Mouse (Mus musculus): ENCODE measurements around the gene Tmc2. TPM values are rescaled to one million over a fixed set of nuclear protein-coding genes. Genes with fewer than 3 reads are reported as not detected.
A peak's percentile ranks its signal among the peaks of the same experiment; 100 is the strongest.

Tmc2 gene
- polyA plus RNA-seq, 1 experiment = not detected

- WGBS = 79% methylated on average over 2 of the region's 2 CpGs
- no peak for DNase-seq (ENCODE audit: low read depth, low spot score)
These were observed 16.6 kb downstream of the Tmc2 start for GRCm38 (mm10) chr2:130211581-130211980.

GRCm38 (mm10) chr2:130246912-130247311, 51.9 kb downstream of the Tmc2 start:
- 51% methylated on average over 9 of the region's 9 CpGs for WGBS
- DNase-seq (ENCODE audit: low read depth, low spot score) = peak; percentile 1

GRCm38 (mm10) chr2:130248226-130248625, 53.2 kb downstream of the Tmc2 start:
- DNase-seq (ENCODE audit: low read depth, low spot score) = no peak
- WGBS = 67% methylated on average over 7 of the region's 7 CpGs

GRCm38 (mm10) chr2:130256762-130257161, 61.8 kb downstream of the Tmc2 start:
- WGBS = 58% methylated on average over 4 of the region's 4 CpGs
- no peak for DNase-seq (ENCODE audit: low read depth, low spot score)

- WGBS = 50% methylated on average over 4 of the region's 4 CpGs
- DNase-seq (ENCODE audit: low read depth, low spot score) = no peak
These were observed 65.8 kb downstream of the Tmc2 start for GRCm38 (mm10) chr2:130260822-130261221.

- 51% methylated on average over 2 of the region's 2 CpGs for WGBS
- DNase-seq (ENCODE audit: low read depth, low spot score) = no peak
These were observed 66.9 kb downstream of the Tmc2 start for GRCm38 (mm10) chr2:130261914-130262313.

GRCm38 (mm10) chr2:130262398-130262797, 67.4 kb downstream of the Tmc2 start:
- 30% methylated on average over 2 of the region's 2 CpGs for WGBS
- DNase-seq (ENCODE audit: low read depth, low spot score) = no peak

- WGBS = 23% methylated on average over 1 of the region's 1 CpGs
- DNase-seq (ENCODE audit: low read depth, low spot score) = no peak
These were observed 70.5 kb downstream of the Tmc2 start for GRCm38 (mm10) chr2:130265520-130265919.

- no peak for DNase-seq (ENCODE audit: low read depth, low spot score)
- 66% methylated on average over 7 of the region's 7 CpGs for WGBS
These were observed 73.1 kb downstream of the Tmc2 start for GRCm38 (mm10) chr2:130268074-130268473.

- DNase-seq (ENCODE audit: low read depth, low spot score) = no peak
- 1% methylated on average over 14 of the region's 14 CpGs for WGBS
These were observed 78.7 kb downstream of the Tmc2 start for GRCm38 (mm10) chr2:130273732-130274131.

GRCm38 (mm10) chr2:130274149-130274861, 79.3 kb downstream of the Tmc2 start, which contains the start of gene Nop56:
TSS of gene Nop56 (plus strand) at chr2:130274430.
- WGBS = 1% methylated on average over 68 of the region's 68 CpGs
- peak; percentile 82 for DNase-seq (ENCODE audit: low read depth, low spot score)

- DNase-seq (ENCODE audit: low read depth, low spot score) = no peak
- 2% methylated on average over 10 of the region's 10 CpGs for WGBS
These were observed 79.9 kb downstream of the Tmc2 start for GRCm38 (mm10) chr2:130274862-130275261.

- 41% methylated on average over 6 of the region's 6 CpGs for WGBS
- DNase-seq (ENCODE audit: low read depth, low spot score) = peak; percentile 21
These were observed 80.7 kb downstream of the Tmc2 start for GRCm38 (mm10) chr2:130275649-130276048.

- WGBS = 39% methylated on average over 8 of the region's 8 CpGs
- no peak for DNase-seq (ENCODE audit: low read depth, low spot score)
These were observed 84.7 kb downstream of the Tmc2 start for GRCm38 (mm10) chr2:130279600-130280091.

GRCm38 (mm10) chr2:130280224-130280623, 85.2 kb downstream of the Tmc2 start:
- DNase-seq (ENCODE audit: low read depth, low spot score) = no peak
- 49% methylated on average over 7 of the region's 7 CpGs for WGBS

GRCm38 (mm10) chr2:130280818-130281217, 85.8 kb downstream of the Tmc2 start:
- 66% methylated on average over 4 of the region's 4 CpGs for WGBS
- DNase-seq (ENCODE audit: low read depth, low spot score) = no peak

GRCm38 (mm10) chr2:130283854-130284654, 89.1 kb downstream of the Tmc2 start, which contains the start of gene Idh3b:
TSS of gene Idh3b (minus strand) at chr2:130284547.
- peak; percentile 67 for DNase-seq (ENCODE audit: low read depth, low spot score)
- WGBS = under 1% methylated on average over 51 of the region's 51 CpGs

- 51% methylated on average over 4 of the region's 4 CpGs for WGBS
- DNase-seq (ENCODE audit: low read depth, low spot score) = no peak
These were observed 94.1 kb downstream of the Tmc2 start for GRCm38 (mm10) chr2:130289086-130289485.

- DNase-seq (ENCODE audit: low read depth, low spot score) = peak; percentile 19
These were observed 96.4 kb downstream of the Tmc2 start for GRCm38 (mm10) chr2:130291434-130291833.

GRCm38 (mm10) chr2:130293009-130293408, 98.0 kb downstream of the Tmc2 start:
- no peak for DNase-seq (ENCODE audit: low read depth, low spot score)
- WGBS = 59% methylated on average over 3 of the region's 3 CpGs

More at GRCm38 (mm10) chr2:130291434-130291833, 96.4 kb downstream of the Tmc2 start:
- WGBS = 8% methylated on average over 8 of the region's 8 CpGs
